In genomic region chr1:165460360-165460800, GRCm38 (mm10) we compare ENCODE assay signal across 8 mouse cellular contexts. TPM values are rescaled to one million over a fixed set of nuclear protein-coding genes. Genes with fewer than 3 reads are reported as not detected.
DNase-seq lines count a peak whose midpoint lies in the region; ATAC-seq lines count a peak whose summit lies in the region.

Gene Dcaf6, minus strand, starts transcription at chr1:165460475.
Gene Mpc2, plus strand, starts transcription at chr1:165460637.

- peak within 1 kb of the TSS; percentile 99 for H3K27ac ChIP-seq in heart, embryonic 14.5 days (replicated peaks in 1 of 2; ENCODE audit: control insufficient read depth in 1 of 2, insufficient read depth in 1 of 2, low read depth in 2 of 2, low read length in 2 of 2)
- peak within 1 kb of the TSS; percentile 99 for H3K27ac ChIP-seq in liver, embryonic 13.5 days
- peak within 1 kb of the TSS; percentile 98 for H3K27ac ChIP-seq in stomach, embryonic 16.5 days (ENCODE audit: low read length)

- ATAC-seq in CD4-positive, CD25-positive, alpha-beta regulatory T cell, adult 4 months = peak; percentile 75
- ATAC-seq in heart, embryonic 14.5 days (ENCODE audit: insufficient number of reproducible peaks, insufficient read depth, low FRiP score, low read depth) = peak; percentile 89
- ATAC-seq in liver, embryonic 13.5 days (ENCODE audit: low read depth) = peak; percentile 79
- peak; percentile 92 for ATAC-seq in stomach, embryonic 16.5 days (ENCODE audit: insufficient read depth, low FRiP score)

- under 1% methylated on average over 34 of the region's 37 CpGs for WGBS in heart, embryonic 14.5 days
- WGBS in liver, embryonic 13.5 days (ENCODE audit: insufficient replicate concordance) = under 1% methylated on average over 36 of the region's 37 CpGs
- under 1% methylated on average over 32 of the region's 37 CpGs for WGBS in stomach, embryonic 16.5 days

- H3K36me3 ChIP-seq in heart, embryonic 14.5 days (ENCODE audit: control insufficient read depth, insufficient read depth, low read length) = no peaks in the 10 kb centered on the region
- no peaks in the 10 kb centered on the region for H3K36me3 ChIP-seq in liver, embryonic 13.5 days
- no peaks in the 10 kb centered on the region for H3K36me3 ChIP-seq in stomach, embryonic 16.5 days (ENCODE audit: control insufficient read depth, insufficient read depth, low read length)

- H3K4me1 ChIP-seq in heart, embryonic 14.5 days (ENCODE audit: control insufficient read depth in 2 of 2, insufficient read depth in 2 of 2, low read length in 2 of 2) = peaks cover 2 to 5% of the 10 kb centered on the region in 2 experiments; a peak in 3 of 4 replicates
- H3K4me1 ChIP-seq in liver, embryonic 13.5 days (replicated peaks) = peaks cover 41% of the 10 kb centered on the region
- peaks cover 3% of the 10 kb centered on the region; the same call in 1 of the 2 replicates for H3K4me1 ChIP-seq in stomach, embryonic 16.5 days (ENCODE audit: control insufficient read depth, insufficient read depth, low read length)

- H3K27me3 ChIP-seq in heart, embryonic 14.5 days (ENCODE audit: control insufficient read depth, insufficient read depth, low read length) = no peaks in the 10 kb centered on the region
- no peaks in the 10 kb centered on the region for H3K27me3 ChIP-seq in liver, embryonic 13.5 days
- H3K27me3 ChIP-seq in stomach, embryonic 16.5 days (ENCODE audit: control insufficient read depth, insufficient read depth, low read length) = no peaks in the 10 kb centered on the region

- H3K4me2 ChIP-seq in heart, embryonic 14.5 days (ENCODE audit: low read length) = peak within 1 kb of the TSS; percentile 80
- H3K4me2 ChIP-seq in liver, embryonic 13.5 days = peak within 1 kb of the TSS; percentile 91
- H3K4me2 ChIP-seq in stomach, embryonic 16.5 days (ENCODE audit: low read depth, low read length) = peak within 1 kb of the TSS; percentile 86

- peak within 1 kb of the TSS; percentile 94 to 97 for H3K4me3 ChIP-seq in heart, embryonic 14.5 days (ENCODE audit: control insufficient read depth in 1 of 2, insufficient read depth in 1 of 2, low read depth in 1 of 2, low read length in 2 of 2)
- peak within 1 kb of the TSS; percentile 86 for H3K4me3 ChIP-seq in liver, embryonic 13.5 days (replicated peaks)
- H3K4me3 ChIP-seq in stomach, embryonic 16.5 days (replicated peaks; ENCODE audit: low read length) = peak within 1 kb of the TSS; percentile 99

- H3K9me3 ChIP-seq in heart, embryonic 14.5 days (ENCODE audit: control insufficient read depth, low read length) = no peaks in the 10 kb centered on the region
- H3K9me3 ChIP-seq in liver, embryonic 13.5 days (replicated peaks) = no peaks in the 10 kb centered on the region
- no peaks in the 10 kb centered on the region for H3K9me3 ChIP-seq in stomach, embryonic 16.5 days (replicated peaks; ENCODE audit: control insufficient read depth, low read length)

- peak; percentile 97 for DNase-seq in c-Kit-negative CD71-positive TER-119-positive erythroid progenitor cells, embryonic 14.5 days (ENCODE audit: low read depth, low spot score)
- DNase-seq in fibroblast of lung, adult 2 months (ENCODE audit: low read depth) = peak; percentile 84
- DNase-seq in kidney, postnatal 14 days = peak; percentile 99
- peak; percentile 98 for DNase-seq in liver, embryonic 13.5 days
- DNase-seq in neural tube, embryonic 10.5 days (ENCODE audit: extremely low spot score, low spot score) = peak; percentile 100

- peak within 1 kb of the TSS; percentile 90 for H3K9ac ChIP-seq in heart, embryonic 14.5 days (ENCODE audit: low read length)
- peak within 1 kb of the TSS; percentile 95 for H3K9ac ChIP-seq in liver, embryonic 13.5 days
- H3K9ac ChIP-seq in stomach, embryonic 16.5 days (ENCODE audit: low read length) = peak within 1 kb of the TSS; percentile 94

RNA-seq across cellular contexts. Expression of gene Dcaf6, which starts in this region (rescaled TPM):
- polyA plus RNA-seq in CD4-positive, CD25-positive, alpha-beta regulatory T cell, adult 4 months (2017; shearing (Covaris generic)) = 1 to 10 TPM; 6.0 to 10.0 TPM
- polyA plus RNA-seq in heart, embryonic 14.5 days (2014; fragmentation: Nextera tagmentation; extraction: Ambion mirVana) = 21.6 and 24.7 TPM in 2 replicates
- 13.2 and 15.6 TPM in 2 replicates for polyA plus RNA-seq in liver, embryonic 13.5 days (2015; fragmentation: Nextera tagmentation; extraction: Ambion mirVana)
- polyA plus RNA-seq in stomach, embryonic 16.5 days (2015; fragmentation: Nextera tagmentation; extraction: Ambion mirVana) = 16.2 and 17.5 TPM in 2 replicates

RNA-seq across cellular contexts. Expression of gene Mpc2, which starts in this region (rescaled TPM):
- 10 to 100 TPM; 56.4 to 76.8 TPM for polyA plus RNA-seq in CD4-positive, CD25-positive, alpha-beta regulatory T cell, adult 4 months (2017; shearing (Covaris generic))
- 311 and 319 TPM in 2 replicates for polyA plus RNA-seq in heart, embryonic 14.5 days (2014; fragmentation: Nextera tagmentation; extraction: Ambion mirVana)
- polyA plus RNA-seq in liver, embryonic 13.5 days (2015; fragmentation: Nextera tagmentation; extraction: Ambion mirVana) = 230 and 248 TPM in 2 replicates
- 141 and 184 TPM in 2 replicates for polyA plus RNA-seq in stomach, embryonic 16.5 days (2015; fragmentation: Nextera tagmentation; extraction: Ambion mirVana)

Comparison
In these comparisons a context has a peak if more than half of its experiments do, and no peak if none do; other contexts are left out.
1. Peak in every context shown above with its lines: DNase-seq, ATAC-seq, H3K4me3 ChIP-seq and H3K27ac ChIP-seq.